14 mouse cellular contexts compared by ENCODE assay signal in genomic region chr5:125612460-125612859, GRCm38 (mm10).
"Had no signal": no experiment of that assay in that cellular context is flagged by ENCODE, and none has a peak within 500 bp of the region (broad histone marks: within the 10 kb centered on the region; RNA-seq: fewer than 3 reads in every experiment).

No protein-coding gene starts in this region.

- H3K36me3 ChIP-seq: limb, embryonic 10.5 days; liver, embryonic 15.5 days; midbrain, embryonic 15.5 days; neural tube, embryonic 13.5 days had no signal

- H3K4me2 ChIP-seq: liver, embryonic 11.5 days; liver, embryonic 15.5 days; lung, embryonic 14.5 days; midbrain, embryonic 11.5 days; midbrain, embryonic 15.5 days; neural tube, embryonic 13.5 days had no signal

- H3K4me1 ChIP-seq: limb, embryonic 10.5 days; liver, embryonic 15.5 days; neural tube, embryonic 13.5 days had no signal

- H3K27ac ChIP-seq: limb, embryonic 10.5 days; liver, embryonic 15.5 days; midbrain, embryonic 15.5 days; neural tube, embryonic 13.5 days had no signal

- DNase-seq: kidney, adult 2 months; kidney, postnatal 25 days; lung, embryonic 14.5 days; lung, postnatal 10 days; lung, postnatal 4 days; right cerebral cortex, adult 18-20 months; right cerebral cortex, postnatal 25 days; thymus, postnatal 36 days had no signal

- H3K9ac ChIP-seq: liver, embryonic 15.5 days; lung, embryonic 14.5 days; midbrain, embryonic 15.5 days; neural tube, embryonic 13.5 days had no signal

- H3K9me3 ChIP-seq: liver, embryonic 15.5 days; midbrain, embryonic 15.5 days had no signal

- H3K27me3 ChIP-seq: liver, embryonic 15.5 days; midbrain, embryonic 15.5 days; neural tube, embryonic 13.5 days had no signal

- ATAC-seq: midbrain, embryonic 15.5 days had no signal

- H3K4me3 ChIP-seq: limb, embryonic 10.5 days; liver, embryonic 15.5 days; midbrain, embryonic 15.5 days; neural tube, embryonic 13.5 days had no signal
